Mouse (Mus musculus): ENCODE measurements around the gene Slc22a8. TPM values are rescaled to one million over a fixed set of nuclear protein-coding genes. Genes with fewer than 3 reads are reported as not detected.

Gene Slc22a8
- 5.2 and 5.9 TPM in 2 replicates for polyA plus RNA-seq (2012; rRNA removed)

GRCm38 (mm10) chr19:8590954-8591353 is at the start of gene Slc22a8:
TSS of gene Slc22a8 (plus strand) at chr19:8591254.

GRCm38 (mm10) chr19:8617904-8618303 is 26.9 kb downstream of the Slc22a8 start, which contains the start of gene Slc22a6:
TSS of gene Slc22a6 (plus strand) at chr19:8618039.

Other genes starting within 250 kb of the Slc22a8 start
- gene Slc22a30, start 186.1 kb upstream of the Slc22a8 start, polyA plus RNA-seq (2012; rRNA removed) = not detected in 2 replicates
- 10.5 and 10.8 TPM in 2 replicates for gene Slc22a6, start 26.8 kb downstream of the Slc22a8 start, polyA plus RNA-seq (2012; rRNA removed)
- gene Chrm1, start 72.5 kb downstream of the Slc22a8 start, polyA plus RNA-seq (2012; rRNA removed) = 1.2 and 1.8 TPM in 2 replicates
- gene Slc3a2, start 132.1 kb downstream of the Slc22a8 start, polyA plus RNA-seq (2012; rRNA removed) = 139 and 144 TPM in 2 replicates
- 63.8 and 65.5 TPM in 2 replicates for gene Wdr74, start 144.6 kb downstream of the Slc22a8 start, polyA plus RNA-seq (2012; rRNA removed)
- gene 1700092M07Rik, start 149.5 kb downstream of the Slc22a8 start, polyA plus RNA-seq (2012; rRNA removed) = 2.2 and 3.8 TPM in 2 replicates
- gene Stx5a, start 150.2 kb downstream of the Slc22a8 start, polyA plus RNA-seq (2012; rRNA removed) = 128 and 133 TPM in 2 replicates
- 237 and 239 TPM in 2 replicates for gene Nxf1, start 165.8 kb downstream of the Slc22a8 start, polyA plus RNA-seq (2012; rRNA removed)
- gene Tmem223, start 179.7 kb downstream of the Slc22a8 start, polyA plus RNA-seq (2012; rRNA removed) = 238 and 255 TPM in 2 replicates
- 27.4 and 32.0 TPM in 2 replicates for gene Tmem179b, start 183.2 kb downstream of the Slc22a8 start, polyA plus RNA-seq (2012; rRNA removed)
- gene Taf6l, start 195.2 kb downstream of the Slc22a8 start, polyA plus RNA-seq (2012; rRNA removed) = 26.2 TPM in 2 replicates
- gene Polr2g, start 207.3 kb downstream of the Slc22a8 start, polyA plus RNA-seq (2012; rRNA removed) = 141 and 149 TPM in 2 replicates
- gene Zbtb3, start 211.3 kb downstream of the Slc22a8 start, polyA plus RNA-seq (2012; rRNA removed) = 5.2 and 5.8 TPM in 2 replicates
- 50.1 and 61.9 TPM in 2 replicates for gene Ttc9c, start 228.1 kb downstream of the Slc22a8 start, polyA plus RNA-seq (2012; rRNA removed)
- gene Hnrnpul2, start 228.8 kb downstream of the Slc22a8 start, polyA plus RNA-seq (2012; rRNA removed) = 92.1 and 94.3 TPM in 2 replicates
- gene AC129217.1, start 238.5 kb downstream of the Slc22a8 start, polyA plus RNA-seq (2012; rRNA removed) = 0.57 and 1.3 TPM in 2 replicates
- gene Bscl2, start 246.2 kb downstream of the Slc22a8 start, polyA plus RNA-seq (2012; rRNA removed) = 78.4 and 83.2 TPM in 2 replicates
- gene Gng3, start 247.9 kb downstream of the Slc22a8 start, polyA plus RNA-seq (2012; rRNA removed) = 190 TPM in 2 replicates

Data from central nervous system, embryonic 14 days (tissue).